Mouse (Mus musculus) lung, postnatal 25 days (tissue): Measurements from ENCODE around the gene C1qtnf9.

Experiments used
- DNase-seq: peaks from one replicate; pipeline ENCODE4 v3.0.0; 2022; ENCODE audit warnings: low spot score

C1qtnf9 gene

GRCm38 (mm10) chr14:60751581-60751980 is 16.4 kb upstream of the C1qtnf9 start:
- DNase-seq: no peak

- DNase-seq: no peak
These were observed 14.8 kb upstream of the C1qtnf9 start for GRCm38 (mm10) chr14:60752892-60753800.

- no peak for DNase-seq
These were observed 14.2 kb upstream of the C1qtnf9 start for GRCm38 (mm10) chr14:60753801-60754126.

- DNase-seq: no peak
These were observed 13.3 kb upstream of the C1qtnf9 start for GRCm38 (mm10) chr14:60754656-60755055.

GRCm38 (mm10) chr14:60756271-60756670 is 11.7 kb upstream of the C1qtnf9 start:
- DNase-seq: no peak

GRCm38 (mm10) chr14:60757265-60757664 is 10.7 kb upstream of the C1qtnf9 start:
- no peak for DNase-seq

GRCm38 (mm10) chr14:60757722-60758121 is 10.2 kb upstream of the C1qtnf9 start:
- no peak for DNase-seq

- DNase-seq: no peak
These were observed 8.8 kb upstream of the C1qtnf9 start for GRCm38 (mm10) chr14:60759097-60759496.

- no peak for DNase-seq
These were observed 6.1 kb upstream of the C1qtnf9 start for GRCm38 (mm10) chr14:60761801-60762200.

- DNase-seq: no peak
These were observed 5.2 kb upstream of the C1qtnf9 start for GRCm38 (mm10) chr14:60762754-60763153.

- no peak for DNase-seq
These were observed 4.2 kb upstream of the C1qtnf9 start for GRCm38 (mm10) chr14:60763746-60764145.

GRCm38 (mm10) chr14:60764526-60764925 is 3.4 kb upstream of the C1qtnf9 start:
- no peak for DNase-seq

- peak; percentile 43 for DNase-seq
These were observed 2.9 kb upstream of the C1qtnf9 start for GRCm38 (mm10) chr14:60765025-60765424.

GRCm38 (mm10) chr14:60769340-60769739 is 1.4 kb downstream of the C1qtnf9 start:
- no peak for DNase-seq

GRCm38 (mm10) chr14:60770594-60770993 is 2.7 kb downstream of the C1qtnf9 start:
- no peak for DNase-seq

- DNase-seq: peak; percentile 59
These were observed 3.1 kb downstream of the C1qtnf9 start for GRCm38 (mm10) chr14:60771057-60771456.

GRCm38 (mm10) chr14:60773476-60773875 is 5.5 kb downstream of the C1qtnf9 start:
- no peak for DNase-seq

GRCm38 (mm10) chr14:60776521-60776920 is 8.6 kb downstream of the C1qtnf9 start:
- no peak for DNase-seq

- DNase-seq: no peak
These were observed 9.6 kb downstream of the C1qtnf9 start for GRCm38 (mm10) chr14:60777485-60777919.

GRCm38 (mm10) chr14:60779198-60779597 is 11.3 kb downstream of the C1qtnf9 start:
- DNase-seq: no peak

GRCm38 (mm10) chr14:60782121-60782656 is 14.3 kb downstream of the C1qtnf9 start:
- DNase-seq: no peak

- DNase-seq: no peak
These were observed 15.3 kb downstream of the C1qtnf9 start for GRCm38 (mm10) chr14:60783196-60783595.
